Mouse (Mus musculus): ENCODE data around the gene Art4.

Art4 gene

GRCm38 (mm10) chr6:136803093-136803738 is 54.3 kb downstream of the Art4 start:
- ATAC-seq (ENCODE audit: insufficient number of reproducible peaks, low FRiP score, low TSS enrichment) = no peak

GRCm38 (mm10) chr6:136801274-136801673 is 56.3 kb downstream of the Art4 start:
- no peak for ATAC-seq (ENCODE audit: insufficient number of reproducible peaks, low FRiP score, low TSS enrichment)

GRCm38 (mm10) chr6:136800710-136801109 is 56.8 kb downstream of the Art4 start:
- ATAC-seq (ENCODE audit: insufficient number of reproducible peaks, low FRiP score, low TSS enrichment) = no peak
